Mouse (Mus musculus) hindbrain, embryonic 16.5 days (tissue): ENCODE data around the gene Lin7a. TPM values are rescaled to one million over a fixed set of nuclear protein-coding genes. Genes with fewer than 3 reads are reported as not detected.

ENCODE experiments used
- ATAC-seq: fragments of 200-750 bp; cut with Nextera tagmentation; 2 replicates; pipeline ENCODE4 v1.8.0; 2017; ENCODE audit warnings: moderate TSS enrichment, moderate library complexity
- H3K27ac ChIP-seq: fragments of 300-500 bp; sonication (generic); 2 replicates; pipeline ENCODE4 v1.5.1; 2014; ENCODE audit warnings: low read depth, mild to moderate bottlenecking, control low read depth, low read length, moderate library complexity
- H3K27me3 ChIP-seq: fragments of 300-500 bp; sonication (generic); replicated peaks from 2 replicates; pipeline ENCODE4 v1.6.1; 2014; ENCODE audit warnings: low read length; ENCODE audit not compliant: control insufficient read depth, insufficient read depth
- H3K36me3 ChIP-seq: fragments of 300-500 bp; sonication (generic); 2 replicates; pipeline ENCODE4 v1.6.1; 2014; ENCODE audit warnings: mild to moderate bottlenecking, low read length, moderate library complexity, mixed read lengths; ENCODE audit not compliant: control insufficient read depth, insufficient read depth
- H3K4me1 ChIP-seq: fragments of 300-500 bp; sonication (generic); 2 replicates; pipeline ENCODE4 v1.6.1; 2014; ENCODE audit warnings: low read depth, low read length; ENCODE audit not compliant: control insufficient read depth, insufficient read depth
- H3K4me2 ChIP-seq: fragments of 300-500 bp; sonication (generic); 2 replicates; pipeline ENCODE4 v1.6.1; 2014; ENCODE audit warnings: mild to moderate bottlenecking, low read length, control low read depth, moderate library complexity
- H3K4me3 ChIP-seq: fragments of 300-500 bp; sonication (generic); 2 replicates; pipeline ENCODE4 v1.5.1; 2014; ENCODE audit warnings: mild to moderate bottlenecking, low read length, control low read depth, moderate library complexity
- H3K9ac ChIP-seq: fragments of 300-500 bp; sonication (generic); 2 replicates; pipeline ENCODE4 v1.6.1; 2014; ENCODE audit warnings: low read depth, mild to moderate bottlenecking, control low read depth, low read length, moderate library complexity
- H3K9me3 ChIP-seq: fragments of 300-500 bp; sonication (generic); 2 replicates; pipeline ENCODE4 v1.6.1; 2014; ENCODE audit warnings: mild to moderate bottlenecking, low read length, moderate library complexity; ENCODE audit not compliant: control insufficient read depth
- WGBS: fragments of 180-500 bp; shearing (Covaris S2); extraction: QIAGEN DNeasy Blood & Tissue Kit; methylation state at CpG from one replicate; pipeline ENCODE4 v1.1.7; 2014; 5-methylcytosine and 5-hydroxymethylcytosine counted together
- polyA plus RNA-seq: library from polyadenylated mRNA; unstranded; fragments of >200 nt; fragmentation: Nextera tagmentation; extraction: Ambion mirVana; gene quantifications from 2 replicates; pipeline ENCODE4 v1.2.1, GENCODE M21; 2015

The Lin7a gene
- polyA plus RNA-seq, 1 experiment from 2014 or later, result 33.6 TPM

DNA sequence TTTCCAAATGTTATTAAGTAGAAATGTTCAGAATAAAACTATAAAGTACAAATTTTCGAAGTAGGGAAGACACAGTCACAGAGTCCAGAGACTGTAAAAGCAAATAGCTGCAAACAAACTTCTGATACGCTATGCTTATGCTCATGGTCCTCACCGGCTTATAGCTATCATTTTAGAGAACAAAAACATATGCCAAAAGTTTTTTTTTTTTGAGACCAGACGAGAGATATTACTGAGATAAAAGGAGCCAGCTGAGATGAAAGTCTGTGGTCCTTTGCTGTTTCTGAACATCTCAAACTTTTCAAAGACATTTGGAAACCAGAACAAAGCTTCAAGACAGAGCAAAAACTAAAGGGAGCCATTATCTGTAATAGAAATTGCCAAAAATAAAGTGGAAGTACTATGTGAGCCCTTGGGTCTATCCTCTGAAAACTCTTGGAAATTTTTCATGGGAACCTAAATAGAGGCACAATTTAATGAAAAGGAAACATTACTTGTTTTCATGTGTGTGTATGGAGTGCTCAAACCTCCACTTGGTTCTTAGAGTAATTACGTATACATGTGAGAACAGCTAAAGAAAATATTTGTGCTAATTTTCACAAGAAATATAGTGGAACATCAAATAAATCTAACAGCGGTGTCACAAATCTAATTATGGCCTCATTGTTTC, 24.4 kb upstream of the Lin7a start:
- Histone ChIP-seq H3K4me3 (no peak overlapping the region), H3K36me3 (no peaks in the 10 kb centered on the region), H3K4me1 (no peaks in the 10 kb centered on the region), H3K27me3 (no peaks in the 10 kb centered on the region), H3K9me3 (no peaks in the 10 kb centered on the region), H3K4me2 (no peak overlapping the region), H3K27ac (no peak overlapping the region), H3K9ac (no peak overlapping the region)
- ATAC-seq, result no peak
- 86% methylated on average over 6 of the region's 6 CpGs for WGBS

DNA sequence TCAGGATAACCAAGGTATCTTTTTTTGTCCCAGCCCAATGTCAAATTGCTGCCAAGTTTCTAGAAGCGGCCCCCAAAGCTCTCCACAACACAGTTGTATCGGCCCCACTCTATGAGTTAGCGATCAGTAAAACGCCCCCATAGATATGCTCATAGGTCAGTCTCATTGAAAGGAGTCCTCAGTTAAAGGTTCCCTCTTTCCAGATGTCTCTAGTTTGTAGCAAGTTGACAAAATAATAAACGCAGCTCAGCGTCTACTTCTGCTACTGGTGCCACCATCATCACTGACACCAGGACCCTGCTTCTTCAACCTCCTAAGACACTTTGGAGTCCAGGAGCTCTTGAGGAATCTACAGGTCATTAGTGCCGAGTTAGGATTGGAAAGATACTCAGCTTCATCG, 23.0 kb upstream of the Lin7a start:
- no peak overlapping the region for H3K4me2 ChIP-seq
- WGBS, result 92% methylated on average over 8 of the region's 8 CpGs
- no peaks in the 10 kb centered on the region for H3K27me3 ChIP-seq
- H3K9ac ChIP-seq, result no peak overlapping the region
- no peaks in the 10 kb centered on the region for H3K36me3 ChIP-seq
- no peak overlapping the region for H3K27ac ChIP-seq
- no peaks in the 10 kb centered on the region for H3K9me3 ChIP-seq
- ATAC-seq, result no peak
- H3K4me1 ChIP-seq, result no peaks in the 10 kb centered on the region
- H3K4me3 ChIP-seq, result no peak overlapping the region

DNA sequence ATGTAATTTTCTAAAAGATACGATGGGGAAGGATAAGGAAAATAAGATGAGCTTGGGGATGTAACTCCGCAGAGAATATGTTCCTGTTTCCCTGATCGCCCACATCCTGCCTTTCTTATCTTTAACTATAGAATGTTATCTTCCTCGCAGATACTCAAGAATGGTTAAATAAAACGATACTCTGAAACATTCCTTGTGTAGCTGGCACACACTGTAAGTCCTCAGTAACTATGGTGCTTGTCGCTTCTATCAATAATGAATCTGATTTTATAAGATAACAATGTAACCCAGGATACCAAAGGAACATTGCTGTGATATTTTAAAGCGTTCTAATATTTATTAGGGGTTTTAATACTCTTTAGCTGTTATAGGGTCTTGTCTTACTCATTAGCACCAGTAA, 22.4 kb upstream of the Lin7a start:
- H3K4me1 ChIP-seq, result no peaks in the 10 kb centered on the region
- 87% methylated on average over 7 of the region's 7 CpGs for WGBS

DNA sequence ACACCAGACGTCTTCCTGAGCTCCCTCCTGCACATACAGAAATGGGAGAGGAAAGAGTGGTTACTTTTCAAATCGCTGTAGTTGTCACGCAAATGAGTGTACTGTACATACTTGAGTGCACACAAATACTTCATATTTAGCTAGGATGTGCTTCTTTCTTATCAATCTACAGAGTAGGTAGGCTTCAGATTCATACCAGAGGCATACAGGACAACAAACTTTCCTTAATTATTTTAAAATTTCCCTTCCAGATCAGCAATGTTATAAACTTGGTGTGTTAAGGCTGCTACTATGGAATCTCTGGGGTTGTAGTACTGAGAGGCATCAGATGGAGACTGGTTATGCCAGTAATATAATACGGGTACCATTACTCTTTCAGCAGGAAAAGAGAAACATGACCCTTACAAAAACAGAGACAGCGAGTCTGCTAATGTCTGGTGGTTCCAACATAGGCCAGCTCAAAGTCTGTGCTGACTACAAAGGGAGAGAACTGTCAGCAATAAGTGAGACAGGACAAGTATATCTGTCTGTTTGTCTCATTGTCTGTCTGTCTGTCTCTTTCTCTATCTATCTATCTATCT, 21.8 kb upstream of the Lin7a start:
- no peaks in the 10 kb centered on the region for H3K36me3 ChIP-seq
- H3K4me2 ChIP-seq, result no peak overlapping the region
- no peaks in the 10 kb centered on the region for H3K9me3 ChIP-seq
- no peak overlapping the region for H3K27ac ChIP-seq
- ATAC-seq, result no peak
- H3K27me3 ChIP-seq, result no peaks in the 10 kb centered on the region
- no peak overlapping the region for H3K9ac ChIP-seq
- H3K4me3 ChIP-seq, result no peak overlapping the region
- H3K4me1 ChIP-seq, result no peaks in the 10 kb centered on the region
- 85% methylated on average over 5 of the region's 5 CpGs for WGBS

More for the DNA sequence above, 22.4 kb upstream of the Lin7a start:
- no peak for ATAC-seq
- Histone ChIP-seq H3K9ac (no peak overlapping the region), H3K36me3 (no peaks in the 10 kb centered on the region), H3K4me3 (no peak overlapping the region), H3K27me3 (no peaks in the 10 kb centered on the region), H3K27ac (no peak overlapping the region), H3K9me3 (no peaks in the 10 kb centered on the region), H3K4me2 (no peak overlapping the region)

DNA sequence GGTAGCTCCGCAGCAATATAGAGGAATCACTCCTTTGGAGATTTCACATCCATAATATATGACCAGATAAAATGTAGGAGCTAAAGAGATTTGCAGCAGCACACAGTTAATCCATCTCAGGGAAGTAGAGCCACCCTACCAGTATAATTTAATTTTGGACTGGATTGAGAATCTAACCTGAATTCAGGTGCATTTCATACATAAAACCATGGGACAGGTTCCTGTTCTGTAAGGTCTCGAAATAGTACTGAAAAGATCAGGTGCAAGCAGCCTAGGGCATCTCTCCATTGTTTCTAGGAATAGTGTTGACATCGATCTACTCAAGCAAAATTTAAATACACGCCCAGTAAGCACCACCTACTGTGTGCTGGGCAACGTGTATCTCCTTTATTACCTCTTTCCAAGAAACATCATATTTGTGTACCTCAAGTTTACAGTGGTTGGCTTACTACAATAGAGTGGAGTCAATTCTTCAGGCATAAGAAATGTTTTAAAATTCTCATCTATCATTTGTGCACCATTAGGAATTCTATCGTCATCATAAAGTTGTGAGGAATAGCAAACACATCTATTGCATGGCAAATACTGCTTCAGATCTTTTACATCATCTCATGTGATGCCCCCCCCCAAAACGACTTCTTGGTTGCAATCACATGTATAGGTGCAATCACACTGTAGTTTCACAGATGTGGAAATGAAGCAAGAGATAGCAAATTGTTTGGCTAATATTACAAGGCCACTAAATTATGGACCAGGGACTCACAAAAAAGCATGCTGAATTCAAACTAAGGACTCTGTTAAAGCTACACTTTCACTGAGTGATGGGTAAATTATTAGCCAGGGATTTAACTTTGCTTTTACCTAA, 20.9 kb upstream of the Lin7a start:
- Histone ChIP-seq H3K27me3 (no peaks in the 10 kb centered on the region), H3K4me1 (no peaks in the 10 kb centered on the region), H3K27ac (no peak overlapping the region), H3K4me3 (no peak overlapping the region), H3K9ac (no peak overlapping the region), H3K36me3 (no peaks in the 10 kb centered on the region), H3K9me3 (no peaks in the 10 kb centered on the region), H3K4me2 (no peak overlapping the region)
- WGBS, result 80% methylated on average over 7 of the region's 7 CpGs
- no peak for ATAC-seq

DNA sequence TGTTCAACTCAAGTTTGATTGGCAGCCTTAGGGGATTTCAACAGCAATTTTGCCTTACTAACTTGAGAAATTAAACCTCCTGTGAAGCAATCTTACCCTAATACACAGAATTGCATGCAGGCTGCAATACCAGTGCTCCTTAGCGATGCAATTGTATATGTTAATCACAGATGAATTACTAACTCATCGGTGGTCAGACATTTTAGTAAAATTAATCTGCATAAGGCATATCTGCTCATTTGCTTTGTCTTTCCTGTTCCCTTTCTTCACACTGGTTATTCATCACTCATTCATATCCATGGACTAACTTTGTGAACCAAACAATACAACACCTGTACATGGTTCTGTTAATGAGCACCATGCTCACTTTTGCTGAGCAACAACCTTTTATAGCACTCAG, 20.2 kb upstream of the Lin7a start:
- H3K36me3 ChIP-seq, result no peaks in the 10 kb centered on the region
- H3K4me1 ChIP-seq, result no peaks in the 10 kb centered on the region
- no peak for ATAC-seq
- no peak overlapping the region for H3K9ac ChIP-seq
- WGBS, result 75% methylated on average over 2 of the region's 2 CpGs
- H3K9me3 ChIP-seq, result no peaks in the 10 kb centered on the region
- H3K4me3 ChIP-seq, result no peak overlapping the region
- no peak overlapping the region for H3K27ac ChIP-seq
- no peak overlapping the region for H3K4me2 ChIP-seq
- no peaks in the 10 kb centered on the region for H3K27me3 ChIP-seq

DNA sequence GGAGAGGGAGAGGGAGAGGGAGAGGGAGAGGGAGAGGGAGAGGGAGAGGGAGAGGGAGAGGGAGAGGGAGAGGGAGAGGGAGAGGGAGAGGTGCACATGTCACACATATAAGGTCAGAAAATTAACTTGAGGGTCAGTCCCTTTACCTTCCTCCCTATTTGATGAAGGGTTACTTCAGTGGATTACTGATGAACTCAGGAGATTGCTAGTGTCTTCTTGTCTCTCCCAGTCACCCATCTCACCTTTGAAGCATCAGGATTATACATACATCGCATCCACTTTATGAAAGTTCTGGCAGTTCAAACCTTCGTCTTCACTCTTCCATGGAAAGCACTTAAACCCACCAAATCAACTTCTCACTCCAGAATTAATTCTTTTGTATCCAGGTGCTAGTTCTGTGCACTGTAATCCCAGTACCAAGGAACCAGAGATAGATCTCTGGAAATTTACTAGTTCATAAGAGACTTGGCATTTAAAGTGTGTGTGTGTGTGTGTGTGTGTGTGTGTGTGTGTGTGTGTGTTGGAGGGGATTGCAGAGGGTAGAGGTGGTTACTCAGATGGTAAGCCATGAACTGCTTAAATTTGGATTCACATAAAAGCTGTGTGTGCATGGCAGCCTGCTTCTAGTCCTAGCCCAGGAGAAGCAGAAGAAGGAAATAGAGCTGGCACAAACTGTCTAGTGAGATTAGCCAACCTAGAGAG, 19.5 kb upstream of the Lin7a start:
- H3K9ac ChIP-seq, result no peak overlapping the region
- ATAC-seq, result no peak
- WGBS, result 92% methylated on average over 2 of the region's 2 CpGs
- no peak overlapping the region for H3K4me2 ChIP-seq
- H3K4me1 ChIP-seq, result no peaks in the 10 kb centered on the region
- H3K27ac ChIP-seq, result no peak overlapping the region
- no peak overlapping the region for H3K4me3 ChIP-seq
- no peaks in the 10 kb centered on the region for H3K27me3 ChIP-seq
- no peaks in the 10 kb centered on the region for H3K9me3 ChIP-seq
- no peaks in the 10 kb centered on the region for H3K36me3 ChIP-seq

DNA sequence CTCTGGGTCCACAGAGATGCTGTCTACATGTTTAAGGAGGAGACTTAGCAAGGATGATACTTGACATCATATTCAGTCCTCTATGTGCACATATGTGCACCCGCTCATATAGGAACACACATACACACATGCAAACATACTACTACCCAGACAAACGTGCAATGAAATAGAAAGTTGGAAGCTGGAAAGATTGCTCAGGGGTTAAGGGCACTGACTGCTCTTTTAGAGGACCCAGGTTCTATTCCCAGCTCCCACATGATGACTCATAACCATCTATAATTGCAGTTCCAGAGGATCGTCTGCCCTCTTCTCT, 19.0 kb upstream of the Lin7a start:
- no peak overlapping the region for H3K4me3 ChIP-seq
- WGBS, result 86% methylated on average over 3 of the region's 3 CpGs
- no peaks in the 10 kb centered on the region for H3K4me1 ChIP-seq
- no peak overlapping the region for H3K4me2 ChIP-seq
- H3K27ac ChIP-seq, result no peak overlapping the region
- H3K36me3 ChIP-seq, result no peaks in the 10 kb centered on the region
- H3K27me3 ChIP-seq, result no peaks in the 10 kb centered on the region
- H3K9ac ChIP-seq, result no peak overlapping the region
- no peak for ATAC-seq
- no peaks in the 10 kb centered on the region for H3K9me3 ChIP-seq
